Mouse (Mus musculus): ENCODE results near the gene Apoa4.

- no peak for TF ChIP-seq MYB (IDR thresholded peaks at IDR 0.05; ENCODE audit: low read depth, low read length)
- no peak for TF ChIP-seq CTCF (IDR thresholded peaks at IDR 0.05 in 2 of 3, conservative IDR thresholded peaks at IDR 0.05 in 1 of 3; ENCODE audit: control insufficient read depth in 1 of 3, insufficient read depth in 1 of 3, low read depth in 2 of 3, low read length in 3 of 3, poor library complexity in 1 of 3, severe bottlenecking in 1 of 3)
- TF ChIP-seq ZMIZ1 (IDR thresholded peaks at IDR 0.05; ENCODE audit: low read depth, low read length) = no peak
- TF ChIP-seq TBP (IDR thresholded peaks at IDR 0.05; ENCODE audit: low read depth, low read length) = no peak
- TF ChIP-seq USF1 (IDR thresholded peaks at IDR 0.05; ENCODE audit: low read depth, low read length) = no peak
- TF ChIP-seq POLR2A (IDR thresholded peaks at IDR 0.05; ENCODE audit: control insufficient read depth in 1 of 2, insufficient read depth in 1 of 2, low read depth in 1 of 2, low read length in 2 of 2, poor library complexity in 1 of 2) = no peak
- TF ChIP-seq USF2 (IDR thresholded peaks at IDR 0.05; ENCODE audit: borderline replicate concordance in 1 of 2, insufficient read depth in 1 of 2, low read depth in 1 of 2, low read length in 2 of 2) = no peak
- TF ChIP-seq EP300 (IDR thresholded peaks at IDR 0.05; ENCODE audit: low read depth in 1 of 2, low read length in 2 of 2) = no peak
- no peak for TF ChIP-seq GATA1 (IDR thresholded peaks at IDR 0.05; ENCODE audit: low read depth, low read length)
- TF ChIP-seq MXI1 (IDR thresholded peaks at IDR 0.05; ENCODE audit: low read depth, low read length) = no peak
Observed at GRCm38 (mm10) chr9:46230450-46230975, 10.0 kb upstream of the Apoa4 start.

Measured in MEL (cell line).